Mouse (Mus musculus) C2C12 (cell line): ENCODE measurements around the gene Gm49661. TPM values are rescaled to one million over a fixed set of nuclear protein-coding genes. Genes with fewer than 3 reads are reported as not detected.

Experiments
- H3K27me3 ChIP-seq: one replicate; pipeline ENCODE4 v1.6.1; 2011; ENCODE audit not compliant: control insufficient read depth, insufficient read depth, insufficient read length
- H3K36me3 ChIP-seq: one replicate; pipeline ENCODE4 v1.6.1; 2011; ENCODE audit not compliant: control insufficient read depth, insufficient read depth
- H3K4me3 ChIP-seq: one replicate; pipeline ENCODE4 v1.5.1; 2011; ENCODE audit warnings: mild to moderate bottlenecking, control low read depth; ENCODE audit not compliant: poor library complexity, insufficient read depth, severe bottlenecking
- H3K79me2 ChIP-seq: one replicate; pipeline ENCODE4 v1.6.1; 2011; ENCODE audit not compliant: control insufficient read depth, insufficient read depth
- H3K79me3 ChIP-seq: one replicate; pipeline ENCODE4 v1.6.1; 2011; ENCODE audit warnings: low read depth, control low read depth
- H3ac ChIP-seq: one replicate; pipeline ENCODE3; 2011; ENCODE audit warnings: low read depth; ENCODE audit not compliant: control insufficient read depth, insufficient read length
- CEBPB ChIP-seq: IDR thresholded peaks from one replicate; pipeline ENCODE4 v1.6.1; 2011; ENCODE audit warnings: low read depth, mild to moderate bottlenecking, control low read depth, moderate library complexity
- CTCF ChIP-seq: IDR thresholded peaks from one replicate; pipeline ENCODE4 v1.5.1; 2011; ENCODE audit not compliant: control insufficient read depth, insufficient read depth, insufficient read length
- FOSL1 ChIP-seq: IDR thresholded peaks from one replicate; pipeline ENCODE4 v1.8.0; 2011; ENCODE audit warnings: mild to moderate bottlenecking, low read length; ENCODE audit not compliant: poor library complexity, insufficient read depth, severe bottlenecking
- MAX ChIP-seq: IDR thresholded peaks from one replicate; pipeline ENCODE4 v1.6.1; 2011; ENCODE audit warnings: mild to moderate bottlenecking, control low read depth
- MYOD1 ChIP-seq: IDR thresholded peaks from one replicate; pipeline ENCODE4 v1.6.1; 2011; ENCODE audit warnings: low read depth; ENCODE audit not compliant: control insufficient read depth, insufficient read length
- MYOG ChIP-seq: IDR thresholded peaks from one replicate; pipeline ENCODE4 v1.6.1; 2011; ENCODE audit not compliant: control insufficient read depth, insufficient read length; ENCODE audit errors: extremely low read depth
- USF1 ChIP-seq: IDR thresholded peaks from one replicate; pipeline ENCODE4 v1.6.1; 2011; ENCODE audit warnings: low read depth, mild to moderate bottlenecking, control low read depth, moderate library complexity
- polyA plus RNA-seq: library from polyadenylated mRNA; unstranded; fragments of >200 nt; fragmentation: generic; extraction: Trizol; gene quantifications from one replicate; pipeline ENCODE4 v1.2.1, GENCODE M21; 2012; ENCODE audit warnings: missing spikeins

Gm49661 gene
- polyA plus RNA-seq, 1 experiment, result not detected

- Histone ChIP-seq H3K79me3 (no peaks in the 10 kb centered on the region), H3K4me3 (no peak overlapping the region), H3K36me3 (no peaks in the 10 kb centered on the region), H3ac (peak overlapping the region; percentile 24), H3K27me3 (peaks cover 42% of the 10 kb centered on the region), H3K79me2 (no peaks in the 10 kb centered on the region)
- TF ChIP-seq FOSL1, result no peak
- no peak for TF ChIP-seq MAX
- no peak for TF ChIP-seq CEBPB
- TF ChIP-seq MYOD1, result no peak
- TF ChIP-seq MYOG, result no peak
- TF ChIP-seq CTCF, result no peak
- no peak for TF ChIP-seq USF1
Observed at GRCm38 (mm10) chr8:84945633-84946527, 23.4 kb downstream of the Gm49661 start.

- Histone ChIP-seq H3K79me2 (no peaks in the 10 kb centered on the region), H3K27me3 (peaks cover 37% of the 10 kb centered on the region), H3ac (no peak overlapping the region), H3K36me3 (no peaks in the 10 kb centered on the region), H3K4me3 (no peak overlapping the region), H3K79me3 (no peaks in the 10 kb centered on the region)
- TF ChIP-seq CTCF (no peak), CEBPB (no peak), MAX (no peak), MYOD1 (no peak), MYOG (no peak), FOSL1 (no peak), USF1 (no peak)
Observed at GRCm38 (mm10) chr8:84945235-84945632, 24.0 kb downstream of the Gm49661 start.

GRCm38 (mm10) chr8:84944478-84945160, 24.6 kb downstream of the Gm49661 start:
- Histone ChIP-seq H3K27me3 (peaks cover 31% of the 10 kb centered on the region), H3K36me3 (no peaks in the 10 kb centered on the region), H3ac (no peak overlapping the region), H3K79me2 (no peaks in the 10 kb centered on the region), H3K79me3 (no peaks in the 10 kb centered on the region), H3K4me3 (no peak overlapping the region)
- no peak for TF ChIP-seq MAX
- TF ChIP-seq CTCF, result no peak
- no peak for TF ChIP-seq CEBPB

- Histone ChIP-seq H3K4me3 (no peak overlapping the region), H3K79me2 (no peaks in the 10 kb centered on the region), H3K27me3 (peaks cover 30% of the 10 kb centered on the region), H3K36me3 (no peaks in the 10 kb centered on the region), H3K79me3 (no peaks in the 10 kb centered on the region), H3ac (no peak overlapping the region)
- TF ChIP-seq USF1, result no peak
Observed at GRCm38 (mm10) chr8:84943699-84944098, 25.5 kb downstream of the Gm49661 start.

- no peak overlapping the region for H3ac ChIP-seq
- TF ChIP-seq USF1 (no peak), CEBPB (no peak), FOSL1 (no peak), MYOG (no peak), MYOD1 (no peak), CTCF (no peak), MAX (no peak)
- H3K79me2 ChIP-seq, result no peaks in the 10 kb centered on the region
- H3K79me3 ChIP-seq, result no peaks in the 10 kb centered on the region
- no peak overlapping the region for H3K4me3 ChIP-seq
- peaks cover 44% of the 10 kb centered on the region for H3K27me3 ChIP-seq
- H3K36me3 ChIP-seq, result no peaks in the 10 kb centered on the region
Observed at GRCm38 (mm10) chr8:84937620-84938485, 31.4 kb downstream of the Gm49661 start.
